Mouse (Mus musculus): Measurements from ENCODE around the gene Abracl. TPM values are rescaled to one million over a fixed set of nuclear protein-coding genes. Genes with fewer than 3 reads are reported as not detected.

Gene Abracl
- polyA plus RNA-seq, 1 experiment from 2014 or later, result 270 TPM

- H3K4me2 ChIP-seq (ENCODE audit: low read length), result no peak overlapping the region
- ATAC-seq (no peak), DNase-seq (ENCODE audit: low spot score) (no peak)
- no peaks in the 10 kb centered on the region for H3K4me1 ChIP-seq (ENCODE audit: control insufficient read depth, insufficient read depth, low read length)
- H3K9me3 ChIP-seq (replicated peaks; ENCODE audit: control insufficient read depth, low read length), result no peaks in the 10 kb centered on the region
- H3K27me3 ChIP-seq (replicated peaks; ENCODE audit: control insufficient read depth, insufficient read depth, low read length), result no peaks in the 10 kb centered on the region
- H3K27ac ChIP-seq (ENCODE audit: low read depth, low read length), result no peak overlapping the region
- H3K36me3 ChIP-seq (ENCODE audit: control insufficient read depth, insufficient read depth, low read length), result peaks cover 9% of the 10 kb centered on the region
- no peak overlapping the region for H3K9ac ChIP-seq (ENCODE audit: low read length)
- H3K4me3 ChIP-seq (ENCODE audit: low read depth, low read length), result no peak overlapping the region
These were observed 15.0 kb downstream of the Abracl start for GRCm38 (mm10) chr10:18008118-18008517.

DNA sequence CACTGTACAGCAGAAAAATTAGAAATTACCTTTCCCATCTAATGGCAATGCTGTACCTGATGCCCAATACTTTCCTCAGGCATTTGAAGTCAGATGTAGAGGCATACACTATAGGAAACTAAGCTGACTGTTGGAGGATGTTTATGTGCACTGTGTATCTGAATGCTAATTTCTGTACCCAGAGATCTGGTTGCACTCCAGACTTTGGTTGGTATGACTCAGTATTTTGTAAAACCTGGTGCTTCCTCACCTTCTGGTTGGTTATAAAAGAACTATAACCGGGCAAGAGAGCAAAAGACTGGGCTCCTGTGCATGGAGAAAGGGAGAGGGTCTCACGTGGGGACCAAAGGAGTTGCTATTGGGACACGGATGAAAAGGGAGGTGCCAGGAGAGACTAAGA is 15.8 kb downstream of the Abracl start:
- peaks cover 9% of the 10 kb centered on the region for H3K36me3 ChIP-seq (ENCODE audit: control insufficient read depth, insufficient read depth, low read length)
- H3K4me1 ChIP-seq (ENCODE audit: control insufficient read depth, insufficient read depth, low read length), result no peaks in the 10 kb centered on the region
- H3K4me3 ChIP-seq (ENCODE audit: low read depth, low read length), result no peak overlapping the region
- ATAC-seq (no peak), DNase-seq (ENCODE audit: low spot score) (no peak)
- no peaks in the 10 kb centered on the region for H3K27me3 ChIP-seq (replicated peaks; ENCODE audit: control insufficient read depth, insufficient read depth, low read length)
- H3K4me2 ChIP-seq (ENCODE audit: low read length), result no peak overlapping the region
- H3K9ac ChIP-seq (ENCODE audit: low read length), result no peak overlapping the region
- no peak overlapping the region for H3K27ac ChIP-seq (ENCODE audit: low read depth, low read length)
- WGBS, result 90% methylated on average over 3 of the region's 3 CpGs
- no peaks in the 10 kb centered on the region for H3K9me3 ChIP-seq (replicated peaks; ENCODE audit: control insufficient read depth, low read length)

GRCm38 (mm10) chr10:18006756-18007155 is 16.3 kb downstream of the Abracl start:
- WGBS, result 94% methylated on average over 1 of the region's 1 CpGs
- H3K27ac ChIP-seq (ENCODE audit: low read depth, low read length), result no peak overlapping the region
- peaks cover 9% of the 10 kb centered on the region for H3K36me3 ChIP-seq (ENCODE audit: control insufficient read depth, insufficient read depth, low read length)
- DNase-seq (ENCODE audit: low spot score) (no peak), ATAC-seq (no peak)
- no peak overlapping the region for H3K4me2 ChIP-seq (ENCODE audit: low read length)
- H3K27me3 ChIP-seq (replicated peaks; ENCODE audit: control insufficient read depth, insufficient read depth, low read length), result no peaks in the 10 kb centered on the region
- no peak overlapping the region for H3K9ac ChIP-seq (ENCODE audit: low read length)
- H3K4me3 ChIP-seq (ENCODE audit: low read depth, low read length), result no peak overlapping the region
- no peaks in the 10 kb centered on the region for H3K9me3 ChIP-seq (replicated peaks; ENCODE audit: control insufficient read depth, low read length)
- H3K4me1 ChIP-seq (ENCODE audit: control insufficient read depth, insufficient read depth, low read length), result no peaks in the 10 kb centered on the region

DNA sequence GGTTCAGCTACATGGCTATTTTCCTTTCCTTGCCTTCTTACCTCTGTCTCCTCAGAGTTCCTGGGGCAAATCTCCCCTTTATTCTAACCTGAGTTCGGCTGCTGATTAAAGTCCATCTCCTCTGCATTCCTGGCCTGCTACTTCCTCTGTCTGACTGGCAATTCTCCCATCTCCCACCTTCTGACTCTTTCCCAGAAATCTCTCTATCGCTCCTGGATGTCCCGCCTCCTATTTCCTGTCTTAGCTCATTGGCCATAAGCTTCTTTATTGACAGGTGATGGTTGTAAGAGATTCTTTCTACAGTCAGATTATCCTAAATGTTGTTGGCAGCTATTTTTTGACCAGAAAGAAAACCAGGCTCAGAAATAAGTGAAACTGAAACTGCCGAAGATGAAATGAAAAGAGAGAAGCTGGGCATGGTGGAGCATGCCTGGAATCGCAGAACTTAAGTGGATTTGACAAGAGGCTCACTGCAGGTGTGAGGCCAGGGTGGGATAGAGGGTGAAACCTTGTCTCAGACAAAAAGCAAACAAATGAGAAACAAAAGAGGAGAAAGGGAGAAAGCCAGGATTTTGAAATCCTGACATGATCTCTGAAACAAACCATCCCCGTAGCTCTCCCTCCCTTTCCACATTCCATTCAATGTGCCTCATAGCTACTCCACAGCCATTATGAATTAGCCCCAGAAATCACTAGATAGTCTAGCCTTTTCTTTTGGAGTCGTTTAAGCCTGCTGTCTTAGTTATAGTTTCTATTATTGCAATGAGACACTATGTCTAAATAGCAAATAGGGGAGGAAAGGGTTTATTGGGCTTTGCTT is 17.7 kb downstream of the Abracl start:
- ATAC-seq (no peak), DNase-seq (ENCODE audit: low spot score) (no peak)
- no peak overlapping the region for H3K9ac ChIP-seq (ENCODE audit: low read length)
- no peak overlapping the region for H3K4me2 ChIP-seq (ENCODE audit: low read length)
- no peak overlapping the region for H3K4me3 ChIP-seq (ENCODE audit: low read depth, low read length)
- peaks cover 4% of the 10 kb centered on the region; the same call in 1 of the 2 replicates for H3K36me3 ChIP-seq (ENCODE audit: control insufficient read depth, insufficient read depth, low read length)
- 87% methylated on average over 7 of the region's 7 CpGs for WGBS
- H3K9me3 ChIP-seq (replicated peaks; ENCODE audit: control insufficient read depth, low read length), result no peaks in the 10 kb centered on the region
- H3K4me1 ChIP-seq (ENCODE audit: control insufficient read depth, insufficient read depth, low read length), result no peaks in the 10 kb centered on the region
- H3K27me3 ChIP-seq (replicated peaks; ENCODE audit: control insufficient read depth, insufficient read depth, low read length), result no peaks in the 10 kb centered on the region
- no peak overlapping the region for H3K27ac ChIP-seq (ENCODE audit: low read depth, low read length)

DNA sequence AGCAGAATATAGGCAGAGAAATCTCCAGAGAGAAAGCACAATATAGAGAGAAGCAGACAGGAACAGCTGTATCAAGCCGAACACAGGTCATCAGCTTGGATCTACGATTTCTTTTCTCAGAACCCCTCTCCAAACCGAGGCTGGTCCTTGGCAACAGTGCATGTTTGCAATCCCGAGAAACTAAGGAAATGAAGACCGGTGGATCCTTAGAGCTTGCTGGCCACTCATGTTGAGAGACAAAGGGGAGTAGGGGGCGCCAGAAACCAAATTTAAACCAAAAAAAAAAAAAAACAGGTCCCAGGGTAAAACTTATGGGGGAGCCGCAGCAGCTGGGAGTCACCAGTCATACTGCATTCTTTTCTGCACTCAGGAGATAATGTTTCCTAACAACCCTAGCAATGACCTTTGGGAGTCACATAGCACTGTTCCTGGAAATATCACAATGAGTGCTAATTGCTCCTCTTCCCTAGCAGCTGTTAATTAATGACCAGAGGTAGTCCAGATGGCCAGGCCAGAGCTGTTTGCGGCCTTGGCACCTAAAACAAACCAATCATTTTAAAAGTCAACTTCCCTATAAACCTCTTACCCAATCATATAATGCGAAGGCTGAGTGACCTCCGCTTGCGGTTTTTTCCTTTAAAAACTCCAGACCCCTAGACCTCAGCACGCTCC is 19.0 kb downstream of the Abracl start:
- Histone ChIP-seq H3K9ac (ENCODE audit: low read length) (no peak overlapping the region), H3K4me2 (ENCODE audit: low read length) (no peak overlapping the region), H3K27ac (ENCODE audit: low read depth, low read length) (no peak overlapping the region), H3K9me3 (replicated peaks; ENCODE audit: control insufficient read depth, low read length) (no peaks in the 10 kb centered on the region), H3K4me3 (ENCODE audit: low read depth, low read length) (no peak overlapping the region), H3K4me1 (ENCODE audit: control insufficient read depth, insufficient read depth, low read length) (no peaks in the 10 kb centered on the region), H3K36me3 (ENCODE audit: control insufficient read depth, insufficient read depth, low read length) (no peaks in the 10 kb centered on the region), H3K27me3 (replicated peaks; ENCODE audit: control insufficient read depth, insufficient read depth, low read length) (no peaks in the 10 kb centered on the region)
- 87% methylated on average over 12 of the region's 12 CpGs for WGBS
- DNase-seq (ENCODE audit: low spot score) (no peak), ATAC-seq (no peak)

DNA sequence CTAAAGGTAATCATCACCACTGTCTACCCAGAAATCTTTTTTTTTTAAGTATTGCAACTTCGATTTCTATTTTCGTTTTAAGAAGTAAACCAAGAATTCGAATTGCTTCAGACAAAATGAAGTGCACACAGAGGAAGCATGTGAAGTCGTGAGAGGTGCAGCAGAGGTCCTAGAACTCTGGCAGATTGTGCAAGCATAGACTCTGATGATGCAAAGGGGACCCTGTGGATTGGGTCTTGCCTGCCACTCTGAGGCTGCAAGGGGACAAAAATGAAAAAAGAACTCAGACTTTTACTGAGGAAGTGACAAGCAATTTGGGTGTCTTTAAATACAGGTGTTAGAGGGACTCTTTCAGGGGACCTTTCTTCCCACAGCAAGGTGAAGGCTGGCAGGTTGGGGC is 32.5 kb downstream of the Abracl start:
- ATAC-seq, result no peak
- Histone ChIP-seq H3K9ac (ENCODE audit: low read length) (no peak overlapping the region), H3K4me1 (ENCODE audit: control insufficient read depth, insufficient read depth, low read length) (no peaks in the 10 kb centered on the region), H3K9me3 (replicated peaks; ENCODE audit: control insufficient read depth, low read length) (no peaks in the 10 kb centered on the region), H3K4me3 (ENCODE audit: low read depth, low read length) (no peak overlapping the region), H3K27me3 (replicated peaks; ENCODE audit: control insufficient read depth, insufficient read depth, low read length) (no peaks in the 10 kb centered on the region), H3K27ac (ENCODE audit: low read depth, low read length) (no peak overlapping the region), H3K36me3 (ENCODE audit: control insufficient read depth, insufficient read depth, low read length) (no peaks in the 10 kb centered on the region), H3K4me2 (ENCODE audit: low read length) (no peak overlapping the region)
- 88% methylated on average over 4 of the region's 4 CpGs for WGBS
- DNase-seq (ENCODE audit: low spot score), result no peak

GRCm38 (mm10) chr10:17989136-17989535 is 34.0 kb downstream of the Abracl start:
- 79% methylated on average over 6 of the region's 6 CpGs for WGBS
- Histone ChIP-seq H3K27ac (ENCODE audit: low read depth, low read length) (no peak overlapping the region), H3K36me3 (ENCODE audit: control insufficient read depth, insufficient read depth, low read length) (no peaks in the 10 kb centered on the region), H3K4me1 (ENCODE audit: control insufficient read depth, insufficient read depth, low read length) (no peaks in the 10 kb centered on the region), H3K4me3 (ENCODE audit: low read depth, low read length) (no peak overlapping the region), H3K4me2 (ENCODE audit: low read length) (no peak overlapping the region), H3K9me3 (replicated peaks; ENCODE audit: control insufficient read depth, low read length) (no peaks in the 10 kb centered on the region), H3K9ac (ENCODE audit: low read length) (no peak overlapping the region), H3K27me3 (replicated peaks; ENCODE audit: control insufficient read depth, insufficient read depth, low read length) (no peaks in the 10 kb centered on the region)
- ATAC-seq (no peak), DNase-seq (ENCODE audit: low spot score) (no peak)

DNA sequence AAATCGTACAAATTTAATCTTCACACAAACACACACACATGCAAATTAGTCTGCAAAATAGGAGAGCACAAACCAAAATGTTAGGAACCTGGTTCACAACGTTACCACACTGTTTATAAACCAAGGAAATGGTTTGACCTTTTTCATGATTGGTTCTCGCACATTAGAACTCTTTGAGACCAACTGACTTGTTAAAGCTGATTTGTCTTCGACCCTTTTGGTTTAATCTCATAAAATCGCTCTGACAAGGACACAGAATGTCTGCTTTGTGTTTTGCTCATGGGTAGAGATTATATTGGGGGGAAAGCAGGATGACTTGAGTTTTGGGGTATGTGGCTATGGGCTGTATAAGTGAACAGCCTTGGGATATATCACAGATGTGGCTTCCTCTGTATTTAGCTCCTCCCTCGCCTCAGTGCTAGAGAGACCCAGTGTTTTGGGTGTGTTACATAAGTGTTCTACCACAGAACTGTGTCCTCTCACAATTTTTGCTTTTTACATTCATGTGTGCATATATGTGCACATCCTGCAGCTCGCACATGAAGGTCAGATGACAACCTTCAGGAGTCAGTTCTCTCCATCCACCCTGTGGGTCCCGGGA is 35.2 kb downstream of the Abracl start:
- Histone ChIP-seq H3K9ac (ENCODE audit: low read length) (no peak overlapping the region), H3K9me3 (replicated peaks; ENCODE audit: control insufficient read depth, low read length) (no peaks in the 10 kb centered on the region), H3K36me3 (ENCODE audit: control insufficient read depth, insufficient read depth, low read length) (no peaks in the 10 kb centered on the region), H3K4me1 (ENCODE audit: control insufficient read depth, insufficient read depth, low read length) (no peaks in the 10 kb centered on the region), H3K4me2 (ENCODE audit: low read length) (no peak overlapping the region), H3K4me3 (ENCODE audit: low read depth, low read length) (no peak overlapping the region), H3K27ac (ENCODE audit: low read depth, low read length) (no peak overlapping the region), H3K27me3 (replicated peaks; ENCODE audit: control insufficient read depth, insufficient read depth, low read length) (no peaks in the 10 kb centered on the region)
- 85% methylated on average over 8 of the region's 8 CpGs for WGBS
- ATAC-seq (no peak), DNase-seq (ENCODE audit: low spot score) (no peak)

DNA sequence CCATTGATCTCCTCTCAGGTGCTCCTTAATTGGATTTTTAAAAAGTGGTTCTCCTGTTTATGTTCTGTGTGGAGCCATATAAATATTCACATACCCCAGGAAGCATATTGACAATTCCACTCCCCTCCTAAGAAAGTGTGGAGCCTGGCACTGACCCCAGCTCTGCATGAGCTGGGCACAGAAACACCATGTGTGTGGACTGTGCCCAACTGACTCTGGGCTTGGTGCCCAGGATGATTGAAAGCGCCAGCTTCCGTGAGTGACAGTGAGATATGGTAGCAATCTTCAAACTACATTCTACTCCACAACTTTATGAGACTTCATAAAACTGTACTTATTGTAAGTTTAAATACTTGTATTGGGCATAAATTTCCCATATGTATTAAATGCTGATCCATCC is 39.8 kb downstream of the Abracl start:
- H3K9me3 ChIP-seq (replicated peaks; ENCODE audit: control insufficient read depth, low read length), result no peaks in the 10 kb centered on the region
- no peaks in the 10 kb centered on the region for H3K27me3 ChIP-seq (replicated peaks; ENCODE audit: control insufficient read depth, insufficient read depth, low read length)
- no peak overlapping the region for H3K9ac ChIP-seq (ENCODE audit: low read length)
- peak; percentile 84; the same call in 1 of the 2 replicates for ATAC-seq
- WGBS, result 71% methylated on average over 2 of the region's 2 CpGs
- H3K36me3 ChIP-seq (ENCODE audit: control insufficient read depth, insufficient read depth, low read length), result no peaks in the 10 kb centered on the region
- peak; percentile 73 for DNase-seq (ENCODE audit: low spot score)
- H3K4me1 ChIP-seq (ENCODE audit: control insufficient read depth, insufficient read depth, low read length), result no peaks in the 10 kb centered on the region
- H3K4me2 ChIP-seq (ENCODE audit: low read length), result no peak overlapping the region
- H3K4me3 ChIP-seq (ENCODE audit: low read depth, low read length), result no peak overlapping the region
- no peak overlapping the region for H3K27ac ChIP-seq (ENCODE audit: low read depth, low read length)
